Mouse (Mus musculus) cerebellum, postnatal 25 days (tissue): ENCODE data around the gene Coro2b.

Experiments
- DNase-seq, 2 experiments: peaks; one replicate each; pipeline ENCODE4 v3.0.0; 2021; ENCODE audit warnings: mixed read lengths in 2 of 2

Gene Coro2b

DNA sequence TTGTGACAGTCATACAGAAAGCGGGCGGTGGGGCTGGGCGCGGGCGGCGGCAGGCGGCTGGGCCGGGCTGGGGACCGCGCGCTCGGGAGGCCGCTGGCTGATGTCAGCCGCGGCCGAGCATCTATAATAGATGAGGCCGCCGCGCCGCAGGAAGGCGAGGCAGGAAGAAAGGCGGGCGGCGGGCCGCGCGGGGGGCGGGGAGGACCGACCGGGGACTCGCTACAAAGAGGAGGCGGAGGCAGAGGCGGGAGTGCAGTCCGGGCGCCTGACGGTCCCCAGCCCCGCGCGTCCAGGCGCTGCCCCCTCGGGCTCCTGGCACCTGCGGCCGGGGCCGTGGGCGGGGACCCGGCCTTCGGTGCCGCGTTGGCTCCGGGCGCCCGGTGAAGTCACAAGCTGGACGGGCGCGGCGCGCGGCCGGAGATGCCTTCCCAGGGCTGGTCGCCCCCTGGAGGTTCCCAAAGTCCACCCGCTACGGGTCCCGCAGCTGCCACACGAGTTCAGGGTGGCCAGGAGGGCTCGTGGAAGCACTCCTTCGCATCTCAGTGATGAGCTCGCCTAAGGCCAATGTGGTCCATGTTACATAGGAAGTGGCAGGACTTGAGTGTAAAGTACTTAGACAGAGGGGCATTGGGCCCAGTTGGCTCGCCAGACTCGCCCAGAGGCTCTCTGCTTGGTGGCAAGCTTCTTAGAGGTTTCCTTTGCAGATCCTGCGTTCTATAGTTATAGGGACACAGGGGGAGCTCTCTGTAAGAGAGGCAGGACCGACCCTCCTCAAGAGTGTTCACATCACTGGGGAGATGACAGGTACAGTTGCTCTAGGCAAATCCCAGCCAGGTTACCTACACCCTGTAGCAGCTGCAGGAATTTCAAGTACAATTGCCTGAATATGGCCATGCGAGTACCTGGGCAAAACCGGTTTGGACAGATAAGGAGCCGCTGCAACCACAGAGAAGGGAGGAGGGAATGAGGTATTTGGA, at the start of gene Coro2b:
Coro2b (minus strand) TSS at position 390 of the 977 bp plus-strand sequence.
- peak; percentile 88 to 89 for DNase-seq

DNA sequence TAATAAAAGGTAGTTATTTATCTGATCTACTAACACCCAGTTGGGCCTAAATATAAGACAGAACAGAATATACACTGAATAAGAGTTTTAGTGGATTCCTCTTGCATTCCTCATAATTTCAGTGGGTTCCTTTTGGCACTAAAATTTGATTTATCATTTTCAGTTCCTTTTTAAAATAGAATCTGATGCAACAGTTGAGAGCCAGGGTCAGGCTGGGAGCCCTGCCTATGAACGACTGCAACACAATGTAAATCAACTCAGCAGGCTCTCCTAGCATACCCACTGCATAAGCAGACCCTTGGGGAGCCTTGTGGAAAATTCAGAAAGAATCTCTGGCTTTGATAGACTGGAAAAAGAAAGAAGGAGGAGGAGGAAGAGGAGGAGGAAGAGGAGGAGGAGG, 40.7 kb upstream of the Coro2b start:
- DNase-seq, result no peak

DNA sequence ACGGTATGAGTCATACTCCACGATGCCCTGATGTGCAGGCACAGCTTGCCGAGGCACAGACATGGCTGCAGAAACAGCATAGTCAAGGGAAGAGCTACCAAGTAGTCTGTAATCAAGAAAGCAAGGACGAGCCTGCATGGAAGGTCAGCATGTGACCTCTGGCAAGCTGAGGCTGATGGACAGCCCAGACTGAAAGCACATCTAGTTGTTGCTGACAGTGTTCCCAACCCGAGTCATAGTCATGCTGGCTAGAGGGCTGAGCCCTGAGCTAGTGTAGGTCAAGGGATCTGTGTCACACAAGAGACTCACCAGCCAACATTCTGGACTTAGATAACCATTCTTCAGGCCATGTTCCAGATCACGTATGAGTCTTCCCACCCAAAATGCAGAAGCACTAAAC, 32.3 kb upstream of the Coro2b start:
- no peak for DNase-seq

DNA sequence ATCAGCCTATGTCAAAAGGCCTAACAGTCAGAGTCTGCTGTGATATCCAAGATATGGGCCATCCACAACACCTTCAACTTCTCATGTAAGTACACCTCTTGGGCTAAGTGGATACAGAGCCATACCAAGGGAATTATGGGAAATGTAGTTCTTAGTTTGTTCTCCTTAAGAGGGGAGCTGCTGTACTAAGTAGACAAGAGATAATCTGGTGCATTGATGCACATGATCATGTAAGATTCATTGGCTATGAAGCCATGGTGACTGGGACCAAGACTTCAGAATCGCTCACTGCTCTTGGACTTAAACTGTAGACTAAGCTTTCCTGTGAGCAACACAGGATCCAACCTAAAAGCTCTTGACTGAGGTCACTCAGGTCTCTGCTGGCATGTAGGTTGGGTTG, 31.0 kb upstream of the Coro2b start:
- no peak for DNase-seq

DNA sequence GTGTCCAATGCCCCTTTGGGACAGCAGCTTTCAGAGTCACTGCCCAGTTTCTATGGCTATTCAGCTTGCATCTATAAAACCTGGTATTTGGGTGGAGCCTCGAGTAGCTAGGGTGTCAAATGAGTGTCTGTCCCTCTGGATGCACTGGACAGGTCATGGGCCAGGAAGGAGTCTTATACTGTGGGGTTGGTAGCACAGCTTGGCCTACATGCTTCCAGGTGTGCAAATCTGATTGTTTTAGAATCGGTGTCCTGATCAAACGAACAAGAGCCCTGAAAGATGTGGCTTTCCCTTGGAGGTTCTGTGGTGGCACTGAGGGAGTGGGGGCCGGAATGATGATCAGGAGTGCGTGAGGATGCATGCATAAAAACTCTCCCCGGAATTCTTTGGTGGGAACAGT, 25.4 kb upstream of the Coro2b start:
- DNase-seq, result no peak

DNA sequence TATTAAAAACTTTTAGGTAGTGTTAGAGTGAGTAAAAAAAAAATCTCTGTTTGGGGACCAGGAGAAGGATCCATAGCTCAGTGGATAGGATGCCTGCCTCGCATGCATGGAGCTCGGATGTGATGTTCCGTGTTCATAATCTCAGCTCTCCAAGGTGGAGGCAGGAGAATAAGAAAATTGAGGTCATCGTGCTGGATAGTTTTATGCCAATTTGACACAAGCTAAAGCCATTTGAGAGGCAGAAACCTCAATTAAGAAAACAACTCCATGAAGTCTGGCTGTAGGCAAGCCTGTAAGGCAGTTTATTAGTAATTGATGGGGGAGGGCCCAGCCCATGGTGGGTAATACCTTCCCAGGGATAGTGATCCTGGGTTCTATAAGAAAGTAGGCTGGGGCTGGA, 23.6 kb upstream of the Coro2b start:
- DNase-seq, result peak in 1 of 2 experiments; percentile 10

DNA sequence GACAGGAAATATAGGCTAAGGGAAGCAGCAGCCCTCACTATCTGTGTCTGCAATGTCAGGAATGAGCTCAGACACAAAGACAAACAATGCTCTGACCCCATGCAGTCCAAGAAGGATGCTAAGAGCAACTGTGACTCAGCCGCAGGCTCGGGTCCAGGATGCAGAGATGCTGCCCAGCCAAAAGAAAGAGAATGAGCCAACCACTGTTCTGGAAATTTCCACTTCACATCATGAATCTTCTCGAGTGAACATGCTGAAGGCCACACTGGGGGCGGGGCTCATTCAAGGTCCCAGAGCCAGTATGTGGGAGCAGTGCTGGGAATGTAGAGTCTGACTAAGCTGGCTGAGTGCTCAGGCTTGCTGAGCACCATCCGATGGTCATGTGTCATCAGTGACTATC, 23.2 kb upstream of the Coro2b start:
- peak; percentile 76 to 85 for DNase-seq

DNA sequence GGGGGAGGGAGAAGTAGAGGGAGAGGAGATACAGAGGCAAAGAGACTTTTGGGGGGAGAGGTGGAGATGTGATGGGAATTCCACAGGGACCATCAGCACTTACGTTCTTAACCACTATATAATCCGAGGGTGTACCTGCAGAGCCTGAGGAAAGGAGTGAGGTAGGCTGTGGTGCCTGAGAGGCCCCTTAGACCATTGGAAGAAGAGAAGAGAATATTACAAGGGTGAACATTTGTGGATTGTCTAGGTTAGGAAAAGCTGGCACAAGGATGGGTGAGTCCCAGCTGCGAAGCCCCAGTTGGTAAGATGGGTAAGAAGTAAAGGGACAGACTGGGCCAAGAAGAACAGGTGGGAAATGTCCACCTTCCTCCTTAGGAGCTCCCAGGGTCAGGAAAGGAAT, 22.6 kb upstream of the Coro2b start:
- DNase-seq, result peak in 1 of 2 experiments; percentile 17

DNA sequence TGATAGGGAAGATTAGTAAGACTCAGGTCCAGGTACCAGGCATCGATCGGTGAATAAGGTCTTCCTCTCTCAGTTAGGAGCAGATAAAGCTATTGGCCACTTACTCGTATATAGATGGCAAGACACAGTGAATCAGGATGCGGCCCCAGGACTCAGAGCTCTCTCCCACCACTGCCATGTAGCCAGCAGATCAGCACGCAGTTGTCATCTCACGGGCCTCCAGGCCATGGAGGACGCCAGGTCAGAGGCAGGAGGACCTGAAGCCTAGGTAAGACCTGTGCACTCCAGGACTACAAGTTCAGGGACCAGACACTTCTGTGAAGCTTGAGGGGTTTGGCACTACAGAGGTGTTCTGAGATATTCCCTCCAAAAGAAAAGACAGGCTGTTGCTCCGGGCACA, 21.2 kb upstream of the Coro2b start:
- DNase-seq, result peak in 1 of 2 experiments; percentile 6

DNA sequence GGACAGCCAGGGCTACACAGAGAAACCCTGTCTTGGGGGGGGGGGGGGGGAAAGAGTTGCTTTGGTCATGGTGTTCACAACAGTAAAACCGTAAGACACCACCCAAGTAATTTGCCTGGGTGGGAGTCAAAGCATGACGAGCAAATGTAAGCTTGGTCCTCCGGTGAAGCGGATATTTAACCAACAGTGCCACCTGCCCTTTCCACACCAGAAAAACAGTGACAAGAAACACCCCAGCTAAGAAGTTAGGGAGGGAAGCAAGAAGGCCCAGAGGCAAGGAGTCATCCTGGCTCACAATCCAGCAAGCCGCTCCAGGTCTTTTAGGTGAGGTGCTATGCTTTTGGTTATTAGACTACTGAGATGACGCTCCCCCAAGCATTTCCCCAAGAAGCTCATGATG, 19.9 kb upstream of the Coro2b start:
- no peak for DNase-seq

DNA sequence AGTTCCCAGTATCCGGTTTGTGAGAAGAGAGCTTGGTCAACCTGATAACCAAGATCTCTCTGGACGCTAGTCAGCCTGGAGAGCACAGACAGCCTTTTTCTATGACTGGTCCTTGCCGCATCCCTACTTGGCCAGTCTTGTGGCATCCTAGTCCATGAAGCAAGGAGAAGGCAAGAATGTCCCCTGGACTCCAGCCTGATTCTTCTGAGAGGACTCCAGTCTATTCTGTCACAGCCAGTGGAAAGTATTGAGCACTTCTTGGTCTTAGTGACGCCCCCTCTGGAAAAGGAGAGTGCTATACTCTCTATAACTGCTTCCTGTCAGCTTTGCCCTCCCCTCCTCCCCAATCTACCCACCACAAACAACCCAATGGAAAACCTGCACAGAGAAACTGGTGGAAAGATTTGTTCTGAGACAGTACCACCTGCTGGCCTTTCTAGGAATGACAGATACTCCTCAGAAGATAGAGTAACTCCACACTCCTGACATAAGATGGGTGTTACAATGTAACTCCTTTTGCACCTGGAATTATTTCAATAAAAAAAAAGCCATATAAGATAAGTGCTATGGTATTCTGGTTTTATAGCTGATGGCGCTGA, 18.5 kb upstream of the Coro2b start:
- peak; percentile 52 to 79 for DNase-seq

DNA sequence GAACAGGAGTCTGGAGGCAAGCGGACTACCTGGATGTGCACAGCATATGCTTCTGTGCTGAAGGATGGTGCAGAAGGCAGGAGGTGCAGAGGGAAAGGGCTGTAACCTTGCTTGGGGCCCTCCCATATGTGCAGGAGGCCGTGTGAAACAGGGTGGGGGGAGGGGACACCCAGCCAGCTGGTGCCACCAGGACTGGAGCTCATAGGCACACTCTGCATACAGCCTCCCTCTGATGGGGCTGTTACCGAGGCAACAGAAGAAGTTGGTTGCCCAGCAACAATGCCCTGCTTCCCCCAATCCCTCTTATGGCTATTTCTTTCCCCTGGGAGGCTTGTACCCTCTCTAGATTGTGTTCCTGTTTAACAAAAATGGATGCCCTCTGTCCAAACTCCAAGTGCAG, 17.8 kb upstream of the Coro2b start:
- peak; percentile 29 to 34 for DNase-seq

DNA sequence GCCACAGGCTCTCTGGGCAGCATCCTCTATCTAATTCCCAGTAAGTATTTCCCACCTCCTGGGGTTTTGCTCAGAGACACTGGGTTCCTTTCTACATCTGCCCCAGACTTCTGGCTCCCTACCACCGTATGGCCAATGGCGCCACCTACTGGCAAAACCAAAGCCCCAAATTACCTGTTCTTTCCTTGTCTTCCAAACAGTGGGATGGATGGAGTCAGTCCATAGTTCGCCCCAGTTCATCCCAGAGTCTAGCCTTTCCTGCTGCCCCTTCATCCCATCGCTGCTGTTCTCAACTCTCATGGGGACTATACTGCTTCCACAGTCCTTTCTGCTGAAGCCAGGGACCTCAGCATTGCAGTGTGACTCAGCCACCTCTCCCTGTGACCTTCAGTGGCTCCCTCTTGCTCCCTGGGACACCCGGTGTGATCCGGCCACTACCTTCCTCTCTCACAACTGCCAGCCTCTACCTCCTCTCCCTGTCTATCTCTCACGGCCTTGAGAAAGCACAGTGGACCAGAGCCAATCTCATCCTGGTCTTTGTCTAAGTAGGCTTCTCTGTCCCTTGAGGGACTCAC, 16.6 kb upstream of the Coro2b start:
- DNase-seq, result peak; percentile 89 to 96

DNA sequence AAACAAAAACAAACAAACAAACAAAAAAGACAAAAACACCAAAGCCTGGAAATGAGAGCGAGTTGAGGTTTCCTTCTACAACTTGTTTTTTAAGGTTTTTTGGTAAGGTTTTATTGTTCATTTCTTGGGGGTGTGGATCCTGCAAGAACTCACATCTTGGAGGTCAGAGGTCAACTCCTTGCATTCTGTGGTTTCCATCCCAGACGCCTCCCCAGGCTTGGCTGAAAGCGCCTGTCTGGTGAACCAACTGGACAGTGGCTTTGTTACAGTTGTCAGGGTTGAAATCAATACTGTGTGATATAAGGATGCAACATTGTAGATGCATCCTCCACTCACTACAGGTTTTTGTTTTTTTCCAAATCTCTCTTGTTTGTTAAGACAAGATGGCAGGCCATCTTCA, 14.7 kb upstream of the Coro2b start:
- DNase-seq, result peak in 1 of 2 experiments; percentile 31

DNA sequence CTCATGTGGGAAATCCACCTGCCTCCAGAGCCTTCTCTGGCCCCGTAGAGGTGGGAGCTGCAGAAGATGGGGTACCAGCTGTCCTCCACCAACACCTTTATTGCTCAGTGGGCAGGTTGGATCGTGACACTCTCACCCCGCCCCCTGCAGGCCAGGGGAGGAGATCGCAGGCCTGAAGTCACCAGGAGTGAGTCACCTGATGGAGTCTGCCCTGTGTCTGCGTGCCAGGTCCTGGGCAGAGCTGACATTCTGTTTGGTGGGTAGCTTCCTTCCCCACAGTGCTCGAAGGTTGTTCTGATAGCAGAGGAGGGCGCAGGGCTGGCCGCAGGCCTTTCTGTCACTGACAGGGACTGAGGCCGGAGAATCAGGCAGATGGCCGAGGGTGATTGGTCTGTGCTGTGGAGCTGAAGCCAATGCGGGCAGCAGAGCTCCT, 13.8 kb upstream of the Coro2b start:
- DNase-seq, result peak; percentile 97

DNA sequence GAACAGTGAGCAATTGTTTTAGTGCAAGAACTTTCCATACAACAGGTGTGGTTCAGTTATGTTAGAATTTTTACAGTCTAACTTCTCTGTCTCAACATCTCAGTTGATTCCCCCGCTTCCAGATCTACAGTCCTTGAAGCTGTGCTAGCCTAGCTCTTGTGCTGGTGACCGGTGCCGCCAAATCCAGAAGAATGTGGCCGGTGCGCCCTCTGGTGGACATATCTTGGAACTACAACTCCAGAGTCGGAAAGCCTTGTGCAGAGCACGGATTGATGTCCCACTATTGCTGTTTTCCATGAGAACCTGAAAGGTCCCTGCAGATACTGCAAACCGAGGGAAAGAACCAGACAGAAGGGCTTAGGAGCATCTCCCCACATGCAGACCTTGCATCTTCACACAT, 13.0 kb upstream of the Coro2b start:
- peak; percentile 97 to 99 for DNase-seq

DNA sequence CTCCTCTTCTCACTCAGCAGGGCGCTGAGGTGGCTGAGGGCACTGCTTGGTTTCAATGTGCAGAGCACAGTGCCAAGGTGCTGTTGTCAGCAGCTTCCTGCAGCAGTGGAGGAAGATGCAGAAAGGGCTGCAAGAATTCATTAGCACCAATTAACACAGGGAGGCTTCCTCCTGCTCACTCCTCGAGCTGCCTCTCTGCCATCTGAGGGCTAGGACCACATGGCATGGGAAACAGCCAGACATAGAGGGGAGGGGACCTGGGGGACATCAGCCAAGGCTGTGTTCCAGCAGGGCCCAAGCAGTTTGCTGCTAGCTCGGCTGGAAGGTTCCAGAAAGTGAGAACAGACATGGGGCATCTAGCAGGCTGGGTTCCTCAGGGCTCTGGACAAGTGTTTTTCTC, 10.6 kb upstream of the Coro2b start:
- peak; percentile 41 to 44 for DNase-seq

DNA sequence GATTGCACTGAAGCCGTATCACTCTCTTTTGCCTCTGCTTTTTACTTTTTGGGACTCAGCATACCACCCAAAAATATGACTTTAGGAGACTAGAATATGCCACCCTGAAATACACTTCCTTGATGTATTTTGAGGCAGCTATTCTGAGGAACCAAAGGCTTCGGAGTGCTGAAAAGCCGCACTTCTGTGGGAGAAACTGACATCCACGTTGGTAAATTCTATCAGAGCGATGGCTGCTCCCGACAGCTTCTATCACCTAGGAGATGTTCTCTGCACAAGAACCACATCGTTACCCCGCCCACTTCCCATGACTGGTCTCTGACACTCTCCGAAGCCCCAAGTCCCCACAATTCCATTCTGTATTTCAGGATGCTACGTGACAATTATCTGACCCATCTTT, 8.0 kb upstream of the Coro2b start:
- peak; percentile 19 to 27 for DNase-seq

DNA sequence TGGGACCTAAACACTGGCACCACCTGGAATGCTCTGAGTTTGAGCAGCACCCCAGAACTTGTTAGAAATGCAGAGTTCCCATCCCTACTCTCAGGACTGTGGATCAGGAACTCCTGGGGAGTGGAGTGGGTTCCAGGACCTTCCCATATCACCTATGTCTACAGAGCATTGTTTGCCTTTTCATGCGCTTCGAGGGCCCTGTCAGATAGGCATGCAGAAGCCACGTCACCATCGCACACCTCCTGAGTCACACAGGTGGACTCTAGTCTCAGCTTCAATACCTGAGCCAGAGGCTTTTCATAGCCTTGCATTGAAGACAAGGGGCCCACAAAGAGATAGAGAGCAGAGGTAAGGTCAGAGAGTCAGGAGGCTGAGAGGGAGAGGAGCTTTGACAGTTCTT, 7.0 kb upstream of the Coro2b start:
- DNase-seq, result peak; percentile 14 to 17

DNA sequence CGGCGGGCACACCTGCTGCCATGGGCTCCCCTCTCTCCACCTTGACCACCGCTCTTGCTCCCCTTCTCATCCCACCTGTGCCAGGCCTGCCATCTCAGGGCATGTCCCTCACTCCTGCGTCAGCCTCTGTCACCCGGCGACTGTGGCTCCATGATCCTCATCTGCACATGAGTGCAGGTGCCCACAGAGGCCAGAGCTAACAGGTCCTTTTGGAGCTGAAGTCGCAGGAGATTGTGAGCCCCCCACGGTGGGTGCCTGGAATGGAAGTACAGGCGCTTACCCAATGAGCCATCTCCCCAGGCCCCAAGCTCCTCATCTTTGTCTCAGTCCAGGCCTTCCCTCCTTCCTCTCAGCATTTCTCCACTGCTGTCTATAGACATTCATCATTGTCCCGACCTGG, 4.8 kb upstream of the Coro2b start:
- DNase-seq, result peak in 1 of 2 experiments; percentile 52

DNA sequence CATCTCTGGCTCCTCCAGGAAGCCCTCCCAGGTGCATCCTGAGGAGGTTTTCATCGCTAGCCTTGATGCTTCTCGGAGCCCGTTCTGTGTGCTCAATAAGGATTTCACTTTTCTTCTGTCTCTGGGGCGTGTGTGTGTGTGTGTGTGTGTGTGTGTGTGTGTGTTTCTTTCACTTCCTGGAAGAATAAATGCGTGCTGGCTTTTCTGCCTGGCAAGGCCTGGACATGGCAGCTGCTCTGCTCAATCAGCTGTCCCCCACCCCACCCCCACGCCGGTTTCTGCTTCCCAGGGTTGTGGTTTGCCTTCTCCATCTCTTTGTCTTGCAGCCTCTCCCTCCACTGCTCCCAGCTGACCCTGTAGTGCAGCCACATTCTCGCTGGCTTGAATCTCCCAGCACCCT, 4.3 kb upstream of the Coro2b start:
- DNase-seq, result peak; percentile 73 to 85

DNA sequence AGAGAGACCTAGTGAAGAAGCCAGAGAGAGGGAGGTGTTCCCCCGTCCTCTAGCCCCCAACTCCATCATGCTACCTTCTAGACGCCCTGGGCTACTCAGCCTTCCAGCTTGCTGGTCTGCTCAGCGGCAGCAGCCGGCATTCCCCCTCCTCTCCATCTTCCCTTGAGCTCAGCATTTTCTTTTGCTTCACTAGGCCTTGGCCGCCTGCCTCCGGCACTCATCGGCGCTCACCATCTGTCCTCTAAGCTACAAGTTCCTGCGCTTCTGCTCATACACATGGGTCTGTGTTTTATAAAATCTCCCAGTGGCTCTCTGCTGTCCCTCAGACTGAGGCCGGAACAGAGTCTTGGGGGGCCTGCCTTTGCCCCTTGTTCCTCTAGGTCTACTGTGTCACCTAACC, 3.9 kb upstream of the Coro2b start:
- DNase-seq, result peak; percentile 94

DNA sequence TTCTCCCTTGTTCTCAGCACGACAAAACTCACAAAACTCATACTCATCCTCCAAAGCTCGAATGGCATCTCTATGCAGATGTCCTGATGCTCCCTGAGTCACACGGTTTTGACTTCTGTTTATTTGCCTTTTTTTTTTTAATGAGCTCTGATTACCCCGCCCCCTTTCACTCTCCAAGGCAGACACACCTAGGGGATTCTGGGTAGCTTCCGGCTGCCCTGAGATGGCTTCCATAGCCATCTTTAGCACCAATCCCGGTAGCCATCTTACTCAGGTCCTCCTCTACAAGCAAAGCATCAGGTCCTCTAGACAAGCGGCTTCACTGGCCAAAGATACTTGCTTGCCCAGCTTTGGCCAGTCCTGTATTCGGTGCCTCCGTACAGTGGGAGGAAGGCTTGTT, 3.3 kb upstream of the Coro2b start:
- DNase-seq, result peak in 1 of 2 experiments; percentile 43

DNA sequence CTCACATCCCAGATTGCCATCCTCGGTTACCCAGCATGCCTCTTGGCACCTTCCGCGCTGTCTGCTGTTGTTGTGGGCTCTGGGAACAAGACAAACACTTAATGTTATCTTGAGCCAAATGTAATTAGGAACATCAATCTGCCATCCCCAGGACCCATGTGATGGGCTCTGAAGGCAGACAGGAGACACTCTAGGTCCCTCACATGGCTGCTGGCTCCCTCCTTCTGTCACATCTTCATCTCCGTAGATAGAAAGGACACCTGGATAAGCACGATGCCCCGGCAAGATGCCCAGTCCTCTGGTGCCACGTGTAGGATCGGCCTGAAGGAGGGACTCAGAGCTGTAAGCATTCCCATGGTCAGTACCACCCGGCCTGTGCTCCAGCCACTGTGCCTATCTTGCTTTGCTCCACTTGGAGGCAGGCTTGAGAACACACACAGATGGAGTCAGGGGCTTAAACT, 2.4 kb upstream of the Coro2b start:
- peak; percentile 65 to 73 for DNase-seq
